Mouse (Mus musculus): ENCODE measurements around the gene Hunk. TPM values are rescaled to one million over a fixed set of nuclear protein-coding genes. Genes with fewer than 3 reads are reported as not detected.

Hunk gene
- total and polyA plus RNA-seq, 3 experiments: 0.01 TPM; not detected in 2

DNA sequence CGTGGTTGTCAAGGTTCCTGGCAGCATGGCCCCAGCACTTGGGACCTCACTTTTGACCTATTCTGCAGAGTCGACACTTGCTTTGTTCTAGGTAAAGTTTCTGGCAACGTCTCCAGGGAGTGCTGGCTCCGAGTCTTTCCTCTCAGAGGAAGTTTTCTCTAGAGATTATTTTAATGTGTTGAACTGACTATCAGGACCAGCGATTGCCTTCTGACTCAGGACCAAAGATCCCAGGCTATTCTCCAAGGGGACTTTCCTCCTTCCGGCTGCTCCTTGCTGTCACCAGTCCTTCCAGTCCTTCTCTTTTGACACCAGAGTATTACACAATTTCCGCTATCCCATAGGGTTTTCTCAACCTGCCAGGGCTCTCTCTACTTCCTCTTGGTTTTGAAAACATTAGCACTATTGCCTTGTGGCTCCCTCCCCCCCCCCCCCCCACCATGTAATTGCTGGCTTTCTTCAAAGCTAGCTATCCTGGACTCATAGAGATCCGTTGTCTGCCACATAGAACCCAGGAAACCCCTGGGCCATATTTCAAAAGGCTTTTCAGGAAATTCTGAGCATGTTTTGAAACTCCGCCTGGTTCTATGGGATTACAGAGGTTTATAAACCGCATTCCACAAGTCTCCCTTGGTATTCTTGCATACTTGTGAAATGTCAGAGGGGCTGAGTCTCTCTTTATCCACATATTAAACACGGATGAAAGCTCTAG is 73.2 kb downstream of the Hunk start:
- no peak for TF ChIP-seq CTCF (IDR thresholded peaks at IDR 0.05 in 2 of 3, conservative IDR thresholded peaks at IDR 0.05 in 1 of 3; ENCODE audit: control insufficient read depth in 1 of 3, insufficient read depth in 1 of 3, low read depth in 2 of 3, low read length in 3 of 3, poor library complexity in 1 of 3, severe bottlenecking in 1 of 3)
- no peak for TF ChIP-seq SMC3 (IDR thresholded peaks at IDR 0.05; ENCODE audit: low read depth, low read length)
- no peak for TF ChIP-seq POLR2AphosphoS5 (IDR thresholded peaks at IDR 0.05; ENCODE audit: borderline replicate concordance, low read depth, low read length)
- no peak for TF ChIP-seq ZNF384 (IDR thresholded peaks at IDR 0.05; ENCODE audit: low read depth, low read length)
- no peak for TF ChIP-seq MYB (IDR thresholded peaks at IDR 0.05; ENCODE audit: low read depth, low read length)
- Histone ChIP-seq H3K79me2 (ENCODE audit: control insufficient read depth, insufficient read depth, low read length, poor library complexity) (no peaks in the 10 kb centered on the region), H3K4me1 (ENCODE audit: control insufficient read depth in 1 of 2, insufficient read depth in 2 of 2, low read length in 2 of 2) (no peaks in the 10 kb centered on the region), H3K27ac (ENCODE audit: control insufficient read depth, low read depth, low read length) (no peak overlapping the region), H3K9ac (ENCODE audit: control insufficient read depth, low read depth, low read length, poor library complexity, severe bottlenecking) (no peak overlapping the region), H3K36me3 (ENCODE audit: control insufficient read depth in 1 of 2, insufficient read depth in 2 of 2, low read length in 2 of 2) (no peaks in the 10 kb centered on the region), H3K9me3 (replicated peaks; ENCODE audit: insufficient read depth, low read length) (no peaks in the 10 kb centered on the region), H3K4me3 (ENCODE audit: control insufficient read depth in 1 of 2, insufficient read depth in 1 of 2, low read depth in 2 of 2, low read length in 2 of 2) (no peak overlapping the region), H3K27me3 (ENCODE audit: control insufficient read depth in 1 of 2, insufficient read depth in 2 of 2, low read length in 2 of 2) (no peaks in the 10 kb centered on the region)
- no peak for DNase-seq (ENCODE audit: low read depth, low spot score)

DNA sequence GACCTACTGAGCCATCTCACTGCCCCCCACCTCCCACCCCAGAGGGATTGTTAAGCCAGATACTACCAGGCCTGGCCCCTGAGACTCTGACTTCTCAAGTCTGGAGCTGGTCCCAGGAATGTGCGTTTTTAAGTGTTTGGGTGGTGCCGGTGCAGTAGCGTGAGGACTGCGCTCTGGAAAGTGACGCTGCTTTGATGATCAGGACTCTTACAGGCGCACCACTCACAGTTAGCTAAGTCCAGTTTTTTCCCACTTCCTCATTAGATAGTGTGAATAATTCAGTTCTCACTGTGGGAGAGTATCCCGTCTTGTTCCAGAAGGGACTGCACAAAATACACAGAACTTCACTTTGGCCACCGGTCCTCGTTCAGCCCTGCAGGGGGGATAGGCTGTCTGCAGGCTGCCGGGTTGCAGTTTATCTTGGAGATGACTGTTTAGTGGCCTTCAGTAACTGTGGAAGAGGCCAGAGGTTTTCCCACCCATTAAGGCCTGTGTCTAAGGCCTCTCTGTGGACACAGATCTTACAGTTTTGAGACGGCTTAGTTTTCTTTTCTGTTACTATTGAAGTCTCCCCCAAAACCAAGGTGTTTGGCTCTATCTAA is 75.6 kb downstream of the Hunk start:
- Histone ChIP-seq H3K36me3 (ENCODE audit: control insufficient read depth in 1 of 2, insufficient read depth in 2 of 2, low read length in 2 of 2) (no peaks in the 10 kb centered on the region), H3K4me3 (ENCODE audit: control insufficient read depth in 1 of 2, insufficient read depth in 1 of 2, low read depth in 2 of 2, low read length in 2 of 2) (no peak overlapping the region), H3K79me2 (ENCODE audit: control insufficient read depth, insufficient read depth, low read length, poor library complexity) (no peaks in the 10 kb centered on the region), H3K27me3 (ENCODE audit: control insufficient read depth in 1 of 2, insufficient read depth in 2 of 2, low read length in 2 of 2) (no peaks in the 10 kb centered on the region), H3K9me3 (replicated peaks; ENCODE audit: insufficient read depth, low read length) (no peaks in the 10 kb centered on the region), H3K4me1 (ENCODE audit: control insufficient read depth in 1 of 2, insufficient read depth in 2 of 2, low read length in 2 of 2) (no peaks in the 10 kb centered on the region), H3K9ac (ENCODE audit: control insufficient read depth, low read depth, low read length, poor library complexity, severe bottlenecking) (no peak overlapping the region), H3K27ac (ENCODE audit: control insufficient read depth, low read depth, low read length) (no peak overlapping the region)
- no peak for DNase-seq (ENCODE audit: low read depth, low spot score)
- no peak for TF ChIP-seq HCFC1 (IDR thresholded peaks at IDR 0.05; ENCODE audit: low read depth, low read length)
- no peak for TF ChIP-seq RCOR1 (IDR thresholded peaks at IDR 0.05; ENCODE audit: low read depth, low read length)
- TF ChIP-seq SMC3 (IDR thresholded peaks at IDR 0.05; ENCODE audit: low read depth, low read length): no peak
- no peak for TF ChIP-seq UBTF (IDR thresholded peaks at IDR 0.05; ENCODE audit: borderline replicate concordance, insufficient read depth, low read depth, low read length)
- TF ChIP-seq BHLHE40 (IDR thresholded peaks at IDR 0.05; ENCODE audit: borderline replicate concordance, low read depth, low read length): no peak
- no peak for TF ChIP-seq NRF1 (IDR thresholded peaks at IDR 0.05; ENCODE audit: insufficient read depth, low read depth, low read length, poor library complexity, severe bottlenecking)
- TF ChIP-seq CTCF (IDR thresholded peaks at IDR 0.05 in 2 of 3, conservative IDR thresholded peaks at IDR 0.05 in 1 of 3; ENCODE audit: control insufficient read depth in 1 of 3, insufficient read depth in 1 of 3, low read depth in 2 of 3, low read length in 3 of 3, poor library complexity in 1 of 3, severe bottlenecking in 1 of 3): no peak
- TF ChIP-seq MAFK (IDR thresholded peaks at IDR 0.05; ENCODE audit: borderline replicate concordance, low read depth, low read length): no peak
- TF ChIP-seq KAT2A (conservative IDR thresholded peaks at IDR 0.05; ENCODE audit: low read depth, low read length): no peak
- no peak for TF ChIP-seq POLR2AphosphoS5 (IDR thresholded peaks at IDR 0.05; ENCODE audit: borderline replicate concordance, low read depth, low read length)
- no peak for TF ChIP-seq ETS1 (IDR thresholded peaks at IDR 0.05; ENCODE audit: low read depth, low read length)
- TF ChIP-seq USF2 (IDR thresholded peaks at IDR 0.05; ENCODE audit: borderline replicate concordance in 1 of 2, insufficient read depth in 1 of 2, low read depth in 1 of 2, low read length in 2 of 2): no peak
- TF ChIP-seq MXI1 (IDR thresholded peaks at IDR 0.05; ENCODE audit: low read depth, low read length): no peak
- no peak for TF ChIP-seq POLR2AphosphoS2 (IDR thresholded peaks at IDR 0.05; ENCODE audit: low read length)
- no peak for TF ChIP-seq JUND (IDR thresholded peaks at IDR 0.05; ENCODE audit: low read depth, low read length)
- no peak for TF ChIP-seq RAD21 (IDR thresholded peaks at IDR 0.05; ENCODE audit: low read depth, low read length)
- no peak for TF ChIP-seq TAL1 (IDR thresholded peaks at IDR 0.05; ENCODE audit: low read length)
- no peak for TF ChIP-seq ZKSCAN1 (IDR thresholded peaks at IDR 0.05; ENCODE audit: low read depth, low read length)

Measured in MEL (cell line).